Mouse (Mus musculus): ENCODE data around the gene Ahsg. TPM values are rescaled to one million over a fixed set of nuclear protein-coding genes. Genes with fewer than 3 reads are reported as not detected.
"Not testable (repeated sequence)": the region's sequence is repeated elsewhere in the genome, so short reads cannot be mapped to it uniquely, and the experiment has no call there.

Gene Ahsg
- total RNA-seq, 1 experiment from 2014 or later: not detected

DNA sequence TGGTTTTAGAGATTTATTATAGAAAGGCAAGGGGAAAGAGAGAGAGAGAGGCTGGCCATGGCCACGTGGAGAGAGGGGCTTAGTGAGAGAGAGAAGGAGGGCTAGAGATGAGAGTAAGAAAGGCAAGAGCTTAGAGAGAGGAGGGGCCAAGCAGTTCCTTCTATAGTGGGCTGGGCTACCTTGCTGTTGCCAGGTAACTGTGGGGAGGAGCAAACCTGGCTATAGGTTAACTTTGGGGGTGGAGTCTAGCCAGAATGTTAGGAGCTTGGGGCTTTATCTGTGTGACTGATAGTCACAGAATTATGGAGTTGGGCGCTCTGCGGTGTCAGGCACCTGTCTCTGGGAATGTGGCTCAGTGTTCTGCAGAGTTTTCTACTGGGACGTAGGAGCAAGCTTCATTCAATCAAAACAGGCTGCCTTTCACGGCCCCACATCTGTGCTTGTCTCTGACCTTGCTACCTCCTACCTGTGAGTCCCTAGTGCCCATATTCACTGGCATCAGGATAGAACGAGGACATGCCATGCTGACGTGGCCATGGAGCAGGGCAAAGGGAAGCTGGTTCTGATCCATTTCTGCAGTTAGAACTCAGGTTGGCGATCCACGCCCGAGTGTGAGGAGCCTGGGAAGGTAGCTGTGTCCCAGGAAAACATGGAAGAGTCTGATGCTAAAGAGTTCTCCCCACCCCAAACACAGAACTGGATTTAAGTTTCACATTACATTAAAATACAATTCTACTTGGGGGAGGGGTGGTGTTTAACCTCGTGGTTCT, 40.5 kb downstream of the Ahsg start:
- ATAC-seq (replicated peaks; ENCODE audit: low read depth, poor library complexity, severe bottlenecking): no peak

DNA sequence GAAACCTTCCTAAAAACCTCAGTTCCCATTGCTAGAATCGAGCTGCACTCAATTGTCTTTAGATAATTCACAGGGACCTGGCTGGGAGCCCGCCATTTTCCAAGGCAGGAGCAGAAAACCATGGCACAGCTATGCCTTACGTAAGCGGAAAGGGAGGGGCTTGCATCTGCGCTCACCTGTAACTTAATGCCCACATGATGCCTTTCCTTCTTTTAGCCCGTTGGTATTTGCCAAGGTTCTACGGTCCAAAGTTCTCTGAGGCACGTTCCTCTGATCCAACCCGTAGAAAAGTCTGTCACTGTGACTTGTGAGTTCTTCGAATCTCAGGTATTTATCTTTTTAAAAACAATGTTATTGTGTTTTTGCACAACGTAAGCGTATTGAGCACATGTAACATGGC, 46.6 kb downstream of the Ahsg start:
- ATAC-seq (replicated peaks; ENCODE audit: low read depth, poor library complexity, severe bottlenecking): no peak

DNA sequence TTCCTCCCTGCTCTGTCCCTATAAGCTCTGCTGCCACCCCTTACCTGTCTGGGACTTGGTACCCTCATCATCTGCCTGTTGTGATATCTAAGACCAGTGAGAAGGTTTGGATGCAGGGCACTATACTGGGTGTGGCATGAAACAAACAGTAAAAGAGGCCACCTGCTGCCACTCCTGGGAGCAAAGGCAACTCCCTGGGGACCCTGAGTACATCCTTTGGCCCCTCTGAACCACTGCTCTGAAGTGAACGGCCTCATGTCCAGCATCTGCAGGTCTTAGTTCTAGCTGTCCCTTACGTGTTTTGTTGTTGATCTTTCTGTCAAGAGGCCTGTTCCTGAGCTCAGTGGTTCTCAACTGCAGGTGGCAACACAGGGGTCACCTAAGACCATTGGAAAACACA, 47.5 kb downstream of the Ahsg start:
- no peak for ATAC-seq (replicated peaks; ENCODE audit: low read depth, poor library complexity, severe bottlenecking)

DNA sequence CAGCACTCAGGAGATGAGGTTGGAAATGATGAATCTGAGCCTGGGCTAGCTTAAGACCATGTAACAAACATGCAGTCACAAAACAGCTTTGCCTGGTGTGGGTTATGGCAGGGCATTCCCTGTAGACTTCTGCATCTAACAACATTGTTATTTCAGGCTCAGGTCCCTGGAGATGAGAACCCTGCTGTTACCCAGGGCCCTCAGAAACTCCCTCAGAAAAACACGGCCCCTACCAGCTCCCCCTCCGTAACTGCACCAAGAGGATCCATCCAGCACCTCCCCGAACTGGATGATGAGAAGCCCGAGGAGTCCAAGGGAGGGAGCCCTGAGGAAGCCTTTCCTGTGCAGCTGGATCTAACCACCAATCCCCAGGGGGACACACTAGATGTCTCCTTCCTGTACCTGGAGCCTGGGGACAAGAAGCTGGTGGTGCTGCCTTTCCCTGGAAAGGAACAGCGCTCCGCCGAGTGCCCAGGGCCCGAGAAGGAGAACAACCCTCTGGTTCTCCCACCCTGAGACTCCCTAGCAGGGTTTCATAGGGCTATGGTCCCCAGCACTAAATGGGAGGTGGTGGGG, 48.1 kb downstream of the Ahsg start:
- no peak for ATAC-seq (replicated peaks; ENCODE audit: low read depth, poor library complexity, severe bottlenecking)

DNA sequence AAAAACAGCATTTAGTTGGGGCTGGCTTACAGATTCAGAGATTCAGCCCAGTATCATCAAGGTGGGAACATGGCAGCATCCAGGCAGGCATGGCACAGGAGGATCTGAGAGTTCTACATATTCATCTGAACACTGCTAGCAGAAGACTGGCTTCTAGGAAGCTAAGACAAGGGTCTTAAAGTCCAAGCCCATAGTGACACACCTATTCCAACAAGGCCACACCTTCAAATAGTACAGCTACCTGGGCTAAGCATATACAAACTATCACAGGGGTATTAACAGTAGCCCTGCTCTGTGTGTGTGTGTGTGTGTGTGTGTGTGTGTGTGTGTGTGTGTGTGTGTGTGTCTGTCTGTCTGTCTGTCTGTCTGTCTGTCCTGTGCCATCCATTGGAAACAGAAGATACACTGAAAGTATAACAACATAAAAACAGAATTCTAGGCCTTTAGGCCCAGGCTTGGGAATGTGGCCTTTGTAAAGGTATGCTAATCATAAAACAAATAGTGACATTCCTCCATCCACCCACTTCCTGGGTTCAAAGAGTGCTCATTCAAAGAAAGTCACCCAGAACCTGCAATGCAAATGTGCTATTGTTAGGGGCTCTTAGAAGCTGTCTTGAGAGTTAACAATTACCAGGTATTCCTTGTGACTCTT, 50.9 kb downstream of the Ahsg start:
- not testable (repeated sequence) for ATAC-seq (replicated peaks; ENCODE audit: low read depth, poor library complexity, severe bottlenecking)

DNA sequence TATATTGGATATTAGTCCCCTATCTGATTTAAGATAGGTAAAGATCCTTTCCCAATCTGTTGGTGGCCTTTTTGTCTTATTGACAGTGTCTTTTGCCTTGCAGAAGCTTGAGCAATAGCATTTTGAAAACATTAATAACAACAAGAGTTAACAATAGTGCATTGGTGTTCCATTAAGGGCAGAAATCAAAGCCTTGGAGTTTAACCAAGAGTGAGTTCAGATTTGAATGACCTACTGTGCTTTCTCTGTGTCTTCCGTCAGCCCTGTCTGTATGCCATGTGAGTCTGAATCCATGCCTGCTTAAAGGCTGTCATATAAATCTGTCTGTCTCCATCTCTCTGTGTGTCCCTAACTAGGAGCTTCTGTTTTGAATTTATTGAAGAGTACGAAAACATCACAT, 56.3 kb downstream of the Ahsg start:
- no peak for ATAC-seq (replicated peaks; ENCODE audit: low read depth, poor library complexity, severe bottlenecking)

Other genes with a start within 250 kb of the Ahsg start
- 5.6 and 5.8 TPM in 2 replicates for gene Dgkg, start 234.1 kb upstream of the Ahsg start, total RNA-seq (2017)
- gene Crygs, start 79.7 kb upstream of the Ahsg start, total RNA-seq (2017): not detected in 2 replicates
- 31.8 and 39.5 TPM in 2 replicates for gene Tbccd1, start 33.6 kb upstream of the Ahsg start, total RNA-seq (2017)
- 95.9 and 103 TPM in 2 replicates for gene Dnajb11, start 33.4 kb upstream of the Ahsg start, total RNA-seq (2017)
- gene Fetub, start 27.1 kb downstream of the Ahsg start, total RNA-seq (2017): not detected in 2 replicates
- gene Hrg, start 59.8 kb downstream of the Ahsg start, total RNA-seq (2017): not detected in 2 replicates
- not detected in 2 replicates for gene Kng2, start 138.2 kb downstream of the Ahsg start, total RNA-seq (2017)
- not detected in 2 replicates for gene Kng1, start 166.6 kb downstream of the Ahsg start, total RNA-seq (2017)
- gene Eif4a2, start 216.2 kb downstream of the Ahsg start, total RNA-seq (2017): 830 and 874 TPM in 2 replicates
- gene Rfc4, start 236.5 kb downstream of the Ahsg start, total RNA-seq (2017): 67.1 and 71.7 TPM in 2 replicates

All from common myeloid progenitor, adult 5-6 weeks (primary cell).